Mouse (Mus musculus) cerebellum, postnatal 4 days (tissue): ENCODE results near the gene Tgfa.

ENCODE experiments used
- DNase-seq, 2 experiments: peaks; one replicate each; pipeline ENCODE4 v3.0.0; 2022; ENCODE audit warnings: low spot score in 2 of 2, mixed read lengths in 1 of 2

The Tgfa gene

DNA sequence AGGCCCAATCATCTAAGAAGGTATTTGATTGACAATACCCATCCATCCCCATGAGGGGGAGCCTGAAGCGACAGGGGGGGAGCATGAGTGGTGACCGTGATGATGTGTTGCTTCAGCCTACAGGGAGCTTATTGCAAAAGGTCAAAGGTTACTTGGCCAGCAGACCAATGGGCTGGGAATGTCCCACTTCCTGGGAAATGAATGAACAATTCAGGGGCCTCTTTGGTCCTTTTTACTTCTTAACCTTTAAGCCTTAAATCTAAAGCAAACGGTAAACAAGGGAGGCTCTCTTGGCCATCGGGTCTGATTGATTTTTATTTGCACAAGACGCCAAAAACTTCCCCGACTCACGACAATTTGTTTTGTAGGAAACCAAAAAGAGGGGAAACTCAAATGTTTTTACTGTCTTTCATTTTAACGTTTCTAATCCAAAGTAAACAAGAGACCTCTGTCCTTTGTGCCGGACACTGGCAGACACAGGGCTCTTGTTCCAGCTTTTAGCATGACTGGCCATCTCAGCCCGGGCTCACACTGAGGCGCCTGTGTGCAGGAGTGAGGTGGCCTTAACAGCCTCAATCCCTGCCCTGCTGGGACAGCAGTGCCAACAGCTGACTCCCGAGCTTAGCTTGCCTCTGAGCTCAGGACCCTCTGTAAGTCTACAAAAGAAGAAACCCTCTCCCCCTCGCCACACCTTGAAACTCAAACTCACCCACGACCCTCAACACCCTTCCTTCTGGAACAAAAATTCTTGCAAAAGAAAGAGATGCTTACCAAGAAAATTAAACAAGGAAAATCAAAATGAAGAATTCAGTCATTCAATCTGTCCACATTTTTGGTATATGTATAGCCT is 8.7 kb upstream of the Tgfa start:
- DNase-seq = no peak

DNA sequence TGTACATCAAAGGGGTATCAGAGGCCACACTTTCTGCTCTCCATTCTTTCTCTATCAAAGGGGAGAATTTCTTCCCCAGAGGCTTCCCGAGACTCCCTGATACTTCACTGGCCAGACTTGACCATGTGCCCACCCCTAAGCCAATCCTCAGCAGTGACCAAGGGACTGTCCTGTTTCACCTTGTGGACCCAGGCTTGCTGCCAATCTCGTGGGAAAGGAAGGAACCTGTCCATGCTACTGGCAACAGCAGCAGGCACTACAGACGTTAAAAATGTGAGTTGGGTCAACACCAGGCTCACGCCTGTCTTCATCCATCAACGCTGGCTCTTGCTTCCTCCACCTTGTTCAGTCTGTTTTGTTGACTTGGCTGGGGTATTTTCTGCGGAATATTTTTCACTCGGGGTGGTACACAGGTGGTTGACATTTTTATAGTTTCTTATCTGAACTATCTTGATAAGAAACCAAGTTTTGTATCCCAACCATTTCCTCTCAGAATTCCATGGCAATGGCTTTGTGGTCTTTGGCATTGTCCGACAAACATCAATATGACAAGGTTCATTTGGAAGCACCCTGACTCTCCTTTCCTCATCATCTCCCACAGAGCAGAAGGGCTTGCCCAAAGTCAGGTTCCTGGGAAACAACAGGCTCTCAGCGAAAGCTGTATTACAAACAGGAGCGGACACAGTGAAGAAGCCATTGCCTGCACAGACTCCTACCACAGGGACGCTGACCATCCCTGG is 6.1 kb upstream of the Tgfa start:
- DNase-seq = no peak

DNA sequence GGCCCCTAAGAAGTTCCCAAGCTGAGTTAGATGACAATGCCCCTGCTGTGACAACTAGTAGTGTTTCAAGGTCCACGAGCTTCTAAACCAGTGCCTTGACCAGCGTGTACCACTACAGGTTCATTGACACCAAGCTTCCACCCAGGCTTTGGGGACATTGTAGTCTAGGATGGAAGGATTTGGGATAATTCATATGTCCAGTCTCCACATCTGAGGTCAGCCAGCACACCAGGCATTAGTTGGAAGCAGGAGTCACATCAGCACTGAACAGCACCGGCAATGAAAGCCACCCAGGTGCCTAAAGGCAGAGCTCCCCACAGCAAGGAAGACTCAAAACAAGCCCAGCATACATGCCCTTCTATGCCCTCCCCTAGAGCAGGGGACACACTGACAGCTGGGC is 4.4 kb upstream of the Tgfa start:
- DNase-seq = no peak

DNA sequence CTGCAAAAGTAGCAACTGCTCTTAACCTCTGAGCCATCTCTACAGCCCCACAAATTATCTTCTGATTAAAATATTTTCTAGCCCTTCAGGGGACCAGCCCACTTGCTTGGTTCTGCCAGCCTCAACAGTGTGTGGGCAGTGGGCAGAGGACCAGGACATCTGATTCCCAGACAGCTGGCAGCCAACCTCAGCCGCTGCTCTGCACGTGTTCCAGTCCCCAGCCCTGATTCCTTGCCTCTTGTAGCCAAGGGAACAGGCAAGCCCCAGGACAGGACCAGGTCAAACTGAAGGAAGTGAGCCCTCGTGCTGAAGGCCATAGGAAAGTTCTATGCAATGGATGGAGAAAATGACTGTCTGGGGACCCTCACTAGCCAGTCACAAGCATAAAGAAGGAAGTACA is 2.0 kb upstream of the Tgfa start:
- DNase-seq = peak in 1 of 2 experiments; percentile 16

DNA sequence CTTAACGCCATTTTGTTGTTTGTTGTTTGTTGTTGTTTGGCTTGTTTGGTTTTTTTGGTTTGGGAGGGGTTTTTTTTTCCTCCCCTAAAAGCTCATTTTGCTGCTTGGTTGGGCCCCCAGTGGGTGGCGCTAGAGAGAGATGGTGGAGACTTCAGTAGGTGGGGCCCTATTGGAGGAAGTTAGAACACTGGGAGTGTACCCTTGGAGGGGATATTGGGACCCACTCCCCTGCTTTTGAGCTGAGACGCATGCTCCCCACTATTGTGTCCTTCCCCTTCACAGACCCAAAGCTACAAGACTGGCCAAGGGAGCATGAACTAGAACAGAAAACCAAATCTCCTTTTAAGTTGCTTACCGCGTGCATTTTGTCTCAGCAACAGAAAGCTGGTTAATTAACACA is 1.1 kb upstream of the Tgfa start:
- DNase-seq = peak in 1 of 2 experiments; percentile 45

DNA sequence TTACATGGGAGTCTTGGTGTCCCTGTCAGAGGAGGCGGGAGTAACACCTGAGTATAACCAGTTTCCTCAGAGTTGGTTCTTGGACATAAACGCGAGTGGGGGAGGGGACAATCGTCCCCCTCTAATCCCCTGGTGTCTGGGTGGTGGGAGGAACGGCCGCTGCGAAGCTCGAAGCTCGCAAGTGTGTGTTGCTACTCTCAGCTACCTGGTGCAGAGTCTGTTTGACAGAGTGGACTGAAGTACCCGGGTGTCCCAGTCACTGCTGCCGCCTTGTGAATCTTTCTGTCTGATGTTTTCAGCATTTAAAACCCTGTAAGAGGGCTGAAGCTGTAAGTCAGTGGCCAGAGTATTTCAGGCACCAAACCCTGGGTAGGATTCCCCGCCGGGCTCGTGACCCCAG is 1.0 kb downstream of the Tgfa start:
- DNase-seq = no peak

DNA sequence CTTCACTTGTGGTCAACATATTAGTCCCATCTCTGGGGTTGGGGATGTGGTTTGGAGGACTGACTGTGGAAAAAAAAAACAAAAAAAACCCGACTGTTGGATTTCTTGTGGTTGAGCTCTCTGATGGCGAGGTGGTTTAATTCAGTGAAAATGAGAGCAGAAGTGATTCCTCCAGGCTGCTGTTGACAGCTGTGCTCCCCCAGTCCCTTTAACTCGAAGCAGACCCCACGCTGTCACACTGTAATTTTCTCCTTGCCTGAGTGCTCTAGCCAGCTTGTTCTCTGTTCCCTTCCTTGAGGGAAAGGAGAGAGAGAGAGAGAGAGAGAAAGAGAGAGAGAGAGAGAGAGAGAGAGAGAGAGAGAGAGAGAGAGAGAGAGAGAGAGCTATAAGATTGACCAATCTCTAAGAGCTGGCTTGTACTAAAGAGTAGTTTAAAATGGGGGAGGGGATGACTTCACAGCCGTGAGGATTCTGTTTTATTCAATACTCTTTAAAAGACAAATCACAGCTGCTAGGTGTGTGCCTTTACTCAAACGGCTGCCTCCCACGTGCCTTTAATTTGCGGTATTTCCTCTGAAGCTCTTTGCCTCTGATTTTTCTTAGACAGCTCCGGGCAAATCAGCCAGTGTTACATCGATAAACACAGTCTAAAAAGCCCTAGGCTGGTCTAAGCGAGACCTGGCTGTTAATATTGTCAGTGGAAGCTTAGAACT is 2.3 kb downstream of the Tgfa start:
- no peak for DNase-seq

DNA sequence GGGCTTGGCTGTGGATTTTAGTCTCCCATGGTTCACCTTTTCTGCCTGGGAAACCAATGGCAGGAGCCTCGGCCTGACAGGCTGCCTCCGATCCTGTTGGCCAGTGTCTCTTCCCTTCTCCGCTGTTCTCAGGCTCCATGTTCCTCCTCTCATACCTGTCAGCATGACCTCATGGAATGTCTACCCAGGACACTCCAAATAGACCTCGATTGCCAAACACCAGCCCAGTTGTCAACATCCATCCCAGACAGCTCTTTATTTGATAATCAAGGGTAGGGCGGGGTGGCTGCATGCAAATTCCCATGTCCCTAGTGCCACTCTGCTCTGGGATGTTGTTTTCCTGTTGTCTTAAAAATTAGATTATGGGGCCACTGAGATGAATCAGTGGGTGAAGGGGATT is 5.9 kb downstream of the Tgfa start:
- DNase-seq = no peak

DNA sequence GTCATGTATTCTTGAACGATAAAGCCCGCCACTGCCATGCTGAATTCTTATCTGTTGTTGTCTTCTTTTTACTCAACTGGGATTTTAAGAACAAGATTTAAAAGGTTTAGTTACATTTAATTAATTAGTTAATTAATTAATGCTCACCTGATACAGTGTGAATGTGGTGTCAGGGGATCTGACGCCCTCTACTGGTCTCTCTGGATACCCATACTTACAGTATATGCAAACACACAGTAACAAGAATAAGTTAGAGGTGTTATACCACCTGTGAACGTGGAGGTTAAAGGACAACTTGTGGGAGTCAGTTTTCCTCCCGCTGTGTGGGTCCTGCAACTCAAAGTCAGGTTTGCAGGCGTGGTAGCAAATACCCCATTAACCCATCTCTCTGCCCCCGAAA is 8.1 kb downstream of the Tgfa start:
- no peak for DNase-seq

DNA sequence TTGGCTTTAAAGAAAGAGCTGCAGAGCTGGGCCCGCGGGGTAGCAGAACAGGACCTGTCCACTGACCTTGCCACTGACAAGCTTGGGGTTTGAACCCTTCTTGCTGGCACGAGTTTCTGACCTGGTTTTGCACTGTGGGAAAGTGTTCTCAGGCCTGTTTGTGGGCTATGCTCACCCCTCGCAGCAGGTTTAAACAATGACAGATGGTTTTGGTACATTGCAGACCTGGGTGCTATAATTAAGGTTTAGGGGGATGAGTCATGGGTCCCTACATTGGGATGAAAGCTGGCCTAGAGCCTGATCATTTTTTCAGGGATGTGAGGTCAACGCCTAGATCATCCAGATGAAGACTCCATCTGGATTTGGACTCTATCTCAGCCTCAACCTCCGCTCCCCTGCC is 11.0 kb downstream of the Tgfa start:
- no peak for DNase-seq

DNA sequence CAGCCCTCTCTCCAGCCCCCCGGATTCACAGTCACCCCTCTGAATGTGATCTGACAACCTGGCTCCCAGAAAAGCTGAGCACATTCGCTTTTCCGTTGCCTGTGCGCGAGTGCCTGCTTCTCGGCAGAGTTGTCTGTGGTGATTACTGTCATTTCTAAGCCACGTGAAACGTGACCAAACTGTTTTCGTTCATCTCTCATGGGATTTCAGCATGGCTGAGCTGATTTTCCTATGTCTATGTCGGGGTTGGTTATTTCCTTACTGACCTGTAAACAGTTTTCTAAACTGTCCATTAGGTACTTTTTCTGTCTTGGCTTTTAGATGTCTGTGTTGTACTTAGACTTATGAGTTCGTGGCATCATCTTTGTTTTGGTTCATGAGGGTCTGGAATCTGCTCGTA is 12.0 kb downstream of the Tgfa start:
- no peak for DNase-seq

DNA sequence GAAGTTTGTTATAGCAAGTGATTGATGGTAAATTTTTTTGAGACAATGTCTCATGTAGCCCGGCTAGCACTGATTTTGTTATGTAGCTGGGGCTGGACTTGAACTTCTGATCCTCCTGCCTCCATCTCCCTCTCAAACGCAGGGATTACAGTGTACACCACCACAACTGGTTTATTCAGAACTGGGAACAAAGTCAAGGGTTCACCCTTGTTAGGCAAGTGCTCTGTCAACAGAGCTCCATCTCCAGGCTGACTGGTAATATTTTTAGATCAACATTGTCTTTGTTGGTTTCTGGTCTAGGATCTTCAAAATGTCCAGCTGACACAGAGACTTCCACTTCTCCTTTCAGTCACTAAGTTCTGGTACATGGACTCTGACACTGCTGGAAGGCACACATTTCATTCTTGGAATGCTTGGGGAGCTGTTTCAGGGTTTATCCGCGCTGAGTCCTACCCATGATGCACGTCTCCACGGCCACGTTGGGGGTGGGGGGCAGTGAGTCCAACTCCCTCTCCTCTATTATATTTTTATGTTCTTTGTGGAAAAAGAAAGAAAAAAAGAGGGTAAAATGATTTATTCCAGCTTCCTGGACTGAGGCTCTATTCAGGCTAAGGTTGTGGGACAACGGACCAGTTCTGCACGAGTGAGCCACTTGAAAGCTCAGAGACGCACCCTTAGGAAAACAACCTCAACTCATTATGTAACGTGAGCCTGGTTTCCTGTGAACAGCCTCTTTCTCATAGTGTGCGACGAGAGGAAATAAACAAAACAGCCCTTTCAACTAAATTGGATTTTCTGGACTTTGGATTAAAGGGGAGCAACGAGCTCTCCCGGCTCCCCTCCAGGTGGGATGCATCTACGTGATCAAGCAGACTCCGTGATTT is 14.4 kb downstream of the Tgfa start:
- DNase-seq = no peak

DNA sequence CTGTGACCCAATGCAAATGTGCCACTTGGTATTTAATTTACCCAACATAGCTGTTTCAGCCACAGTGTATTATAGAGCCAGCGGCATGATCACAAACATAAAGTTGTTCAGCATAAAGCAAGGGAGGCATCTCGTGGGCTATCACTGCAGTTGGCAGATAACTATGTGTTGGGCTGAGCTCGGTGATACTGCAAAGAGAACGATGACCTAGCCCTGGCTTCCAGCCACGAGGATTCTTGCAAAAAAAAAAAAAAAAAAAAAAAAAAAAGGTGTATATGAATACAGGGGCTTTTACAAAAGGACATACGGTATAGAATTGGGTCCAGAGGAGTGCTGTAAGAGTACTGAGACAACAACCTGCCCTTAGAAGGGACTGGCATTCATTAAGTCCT is 15.0 kb downstream of the Tgfa start:
- no peak for DNase-seq

DNA sequence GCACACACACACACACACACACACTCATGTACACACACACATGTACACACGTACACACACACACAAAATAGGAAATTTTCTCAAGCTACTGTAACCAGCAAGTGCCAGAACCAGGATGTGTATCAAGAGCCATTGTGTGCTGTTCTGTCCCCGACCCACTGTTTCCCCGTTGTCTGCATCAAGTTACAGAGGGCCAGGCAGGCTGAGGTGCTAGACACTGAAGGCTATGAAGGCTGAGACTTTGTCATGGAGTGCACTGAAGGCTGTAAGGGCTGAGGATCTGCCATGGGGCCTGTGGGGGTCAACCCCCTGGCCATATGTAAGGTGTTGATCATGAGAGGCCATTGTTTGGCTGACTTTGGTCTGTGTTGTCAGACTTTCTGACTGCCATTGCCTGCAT is 15.6 kb downstream of the Tgfa start:
- DNase-seq = no peak

DNA sequence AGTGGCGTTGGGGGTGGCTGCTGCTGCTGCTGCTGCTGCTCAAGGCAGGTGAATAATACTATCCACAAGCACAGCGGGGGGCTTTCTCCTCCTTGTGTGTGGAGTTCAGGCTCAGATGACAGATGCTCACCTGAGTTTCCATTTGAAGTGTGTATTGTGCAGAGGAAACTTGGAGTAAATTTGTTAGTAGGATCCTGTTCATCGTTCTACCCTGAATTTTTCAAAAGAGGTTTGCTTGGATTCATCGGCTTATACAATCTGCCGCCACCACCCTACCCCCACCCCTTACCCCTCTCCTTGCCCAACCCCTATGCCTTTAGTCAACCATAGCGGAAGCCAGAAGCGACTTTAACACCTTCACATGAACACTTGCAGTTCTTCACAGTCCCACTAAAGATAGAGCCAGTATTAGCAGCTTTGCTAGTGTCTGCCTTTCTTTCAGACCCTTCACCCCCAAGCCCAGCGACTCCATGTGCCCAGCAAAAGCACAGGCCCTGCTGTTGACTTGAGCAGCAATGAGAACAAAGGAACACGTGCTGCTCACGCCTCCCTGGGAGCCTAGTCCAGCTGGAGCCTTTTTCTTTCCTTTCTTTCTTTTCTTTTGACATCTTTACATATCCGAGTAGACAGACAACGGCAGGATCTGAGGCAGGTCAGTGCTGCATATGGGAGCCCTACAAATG is 16.2 kb downstream of the Tgfa start:
- DNase-seq = no peak

DNA sequence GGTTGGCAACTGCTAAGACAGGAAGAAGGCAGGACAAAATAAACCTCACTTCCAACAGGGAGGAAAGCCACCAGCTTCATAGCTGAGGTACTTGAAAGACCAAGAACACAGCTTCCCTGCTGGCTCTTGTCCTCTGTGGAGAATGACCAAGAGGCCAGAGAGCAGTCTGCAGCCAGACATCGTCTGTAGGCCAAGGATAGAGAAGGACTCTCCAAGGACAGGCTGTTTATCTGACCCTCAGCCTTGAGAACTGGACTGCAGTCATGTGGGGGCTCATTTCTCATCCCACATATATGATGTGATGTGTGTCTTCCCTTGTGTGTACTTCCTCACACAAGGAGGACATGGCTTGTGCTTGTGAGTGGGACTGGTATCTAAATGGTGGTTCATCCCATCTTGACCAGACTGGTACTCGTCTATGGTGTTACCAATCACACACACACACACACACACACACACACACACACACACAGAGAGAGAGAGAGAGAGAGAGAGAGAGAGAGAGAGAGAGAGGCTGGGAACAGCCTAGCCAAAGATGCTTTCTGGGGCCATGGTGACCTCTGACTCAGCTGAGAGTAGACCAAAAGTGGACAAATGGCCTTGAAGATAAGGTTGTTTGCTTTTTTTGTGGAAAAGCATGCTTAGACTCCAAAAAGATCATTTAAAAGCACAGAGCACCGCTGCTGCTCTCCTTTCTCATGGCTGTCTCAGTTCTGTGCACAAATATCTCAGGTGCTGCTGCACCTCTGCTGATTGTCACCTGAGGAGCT is 18.0 kb downstream of the Tgfa start:
- no peak for DNase-seq

DNA sequence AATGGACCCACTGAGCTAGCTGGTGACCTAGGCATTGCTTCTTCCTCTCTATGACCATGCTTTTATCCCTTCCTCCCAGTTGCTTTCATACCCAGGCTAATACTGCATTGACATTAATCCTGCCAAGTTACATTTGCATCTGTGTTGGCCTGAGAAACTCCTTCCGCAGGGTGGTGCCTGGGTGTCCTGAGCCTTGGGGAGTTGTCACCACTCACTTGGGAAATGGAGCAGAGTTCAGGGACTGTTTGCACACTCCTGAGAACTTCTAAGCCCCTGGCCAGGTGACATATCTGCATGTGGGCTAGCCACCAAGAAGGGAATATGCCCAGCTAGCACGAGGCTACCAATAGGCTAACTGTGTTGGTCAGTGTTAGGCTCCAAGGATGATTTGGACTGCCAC is 23.0 kb downstream of the Tgfa start:
- no peak for DNase-seq

DNA sequence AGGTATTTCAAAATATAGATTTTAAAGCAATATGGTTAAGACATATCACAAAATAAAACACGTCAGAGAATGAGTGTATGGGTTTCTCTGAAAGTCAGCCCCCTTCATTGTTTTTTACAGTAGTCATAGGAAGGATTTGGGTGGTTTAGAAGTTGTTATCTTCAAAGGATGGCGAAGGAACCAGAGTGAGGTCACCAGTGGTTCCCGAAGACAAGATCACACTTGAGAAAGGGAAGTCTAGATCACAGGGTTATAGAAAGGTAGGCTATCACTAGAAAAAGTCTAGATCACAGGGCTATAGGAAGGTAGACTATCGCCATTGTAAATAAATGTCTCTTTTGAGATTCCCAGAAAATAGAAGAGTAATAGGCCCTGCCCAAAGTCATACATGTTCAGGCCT is 23.7 kb downstream of the Tgfa start:
- no peak for DNase-seq

DNA sequence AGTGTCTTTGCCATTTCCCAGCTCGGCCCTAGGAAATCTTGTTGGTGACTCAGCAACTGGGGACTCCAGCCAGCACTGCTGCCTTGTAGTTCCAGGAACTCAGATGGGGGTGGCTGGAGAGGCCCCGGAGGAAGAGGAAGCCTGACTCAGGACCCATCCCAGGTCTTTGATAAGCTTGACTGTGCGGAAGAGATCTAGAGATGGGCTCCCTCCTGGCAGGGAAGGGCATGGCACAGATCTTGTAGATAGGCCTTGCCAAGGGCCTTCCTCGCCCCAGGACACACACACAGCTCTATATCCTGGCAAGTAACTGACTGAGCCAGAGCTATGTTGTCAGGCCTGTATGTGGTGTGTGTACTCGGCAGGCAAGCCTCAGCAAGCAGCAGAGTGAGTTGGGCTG is 24.5 kb downstream of the Tgfa start:
- DNase-seq = no peak

DNA sequence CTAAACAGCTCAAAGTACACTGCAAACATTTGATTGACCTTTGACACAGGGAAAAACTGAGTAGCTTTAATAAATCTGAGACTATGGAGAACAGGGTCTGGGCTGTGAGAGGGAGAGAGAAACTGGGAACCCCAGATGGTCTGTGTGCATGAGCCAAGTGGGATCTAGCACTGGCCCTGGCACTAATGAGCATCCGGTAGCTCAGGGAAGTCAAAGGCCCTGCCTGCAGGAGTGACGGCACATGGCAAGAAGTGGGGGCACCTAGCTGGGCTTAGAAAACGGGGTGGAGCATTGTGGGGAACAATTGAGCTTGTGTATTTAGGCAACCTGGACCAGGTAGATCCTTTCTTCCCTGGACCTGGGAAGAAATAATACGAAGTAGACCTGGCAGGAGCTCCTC is 25.1 kb downstream of the Tgfa start:
- no peak for DNase-seq
